Mouse (Mus musculus): ENCODE data around the gene Zbtb48. TPM values are rescaled to one million over a fixed set of nuclear protein-coding genes. Genes with fewer than 3 reads are reported as not detected.

Zbtb48 gene
- polyA plus RNA-seq, 1 experiment from 2014 or later: 13.7 TPM

GRCm38 (mm10) chr4:152008622-152009075 lies 18.8 kb downstream of the Zbtb48 start, which contains the start of gene Klhl21:
TSS of gene Klhl21 (plus strand) at chr4:152008803.
- DNase-seq (ENCODE audit: low spot score): peak; percentile 98
- Histone ChIP-seq H3K27me3 (replicated peaks; ENCODE audit: insufficient read depth, low read length) (no peaks in the 10 kb centered on the region), H3K9me3 (ENCODE audit: low read length) (no peaks in the 10 kb centered on the region), H3K4me1 (ENCODE audit: insufficient read depth, low read depth, low read length) (peaks cover 18% of the 10 kb centered on the region), H3K27ac (ENCODE audit: low read length) (peak within 1 kb of the TSS; percentile 97), H3K4me3 (ENCODE audit: low read depth, low read length) (peak within 1 kb of the TSS; percentile 74), H3K36me3 (ENCODE audit: insufficient read depth, low read length) (peaks cover 7% of the 10 kb centered on the region; the same call in 1 of the 2 replicates), H3K4me2 (replicated peaks; ENCODE audit: low read depth, low read length) (peak within 1 kb of the TSS; percentile 100), H3K9ac (replicated peaks; ENCODE audit: low read depth) (peak within 1 kb of the TSS; percentile 73)
- peak; percentile 90 for ATAC-seq
- 0% methylated on average over 45 of the region's 45 CpGs for WGBS
- TF ChIP-seq EP300 (IDR thresholded peaks at IDR 0.05): peak; percentile 72
- no peak for TF ChIP-seq CTCF (IDR thresholded peaks at IDR 0.05)

- Histone ChIP-seq H3K36me3 (ENCODE audit: insufficient read depth, low read length) (peaks cover 7% of the 10 kb centered on the region; the same call in 1 of the 2 replicates), H3K9me3 (ENCODE audit: low read length) (no peaks in the 10 kb centered on the region), H3K4me1 (ENCODE audit: insufficient read depth, low read depth, low read length) (peaks cover 18% of the 10 kb centered on the region), H3K27ac (ENCODE audit: low read length) (peak overlapping the region; percentile 97), H3K4me2 (replicated peaks; ENCODE audit: low read depth, low read length) (peak overlapping the region; percentile 100), H3K9ac (replicated peaks; ENCODE audit: low read depth) (peak overlapping the region; percentile 73), H3K4me3 (ENCODE audit: low read depth, low read length) (peak overlapping the region; percentile 74), H3K27me3 (replicated peaks; ENCODE audit: insufficient read depth, low read length) (no peaks in the 10 kb centered on the region)
- under 1% methylated on average over 14 of the region's 14 CpGs for WGBS
- DNase-seq (ENCODE audit: low spot score): peak; percentile 58
- peak; percentile 16; the same call in 1 of the 2 replicates for ATAC-seq
- no peak for TF ChIP-seq EP300 (IDR thresholded peaks at IDR 0.05)
- TF ChIP-seq CTCF (IDR thresholded peaks at IDR 0.05): no peak
Measured at GRCm38 (mm10) chr4:152008148-152008500, 19.3 kb downstream of the Zbtb48 start.

GRCm38 (mm10) chr4:152007481-152008147 lies 19.9 kb downstream of the Zbtb48 start:
- H3K27me3 ChIP-seq (replicated peaks; ENCODE audit: insufficient read depth, low read length): no peaks in the 10 kb centered on the region
- peak overlapping the region; percentile 97 for H3K27ac ChIP-seq (ENCODE audit: low read length)
- H3K4me1 ChIP-seq (ENCODE audit: insufficient read depth, low read depth, low read length): peaks cover 18% of the 10 kb centered on the region
- DNase-seq (ENCODE audit: low spot score): peak; percentile 83
- WGBS: 8% methylated on average over 8 of the region's 8 CpGs
- TF ChIP-seq EP300 (IDR thresholded peaks at IDR 0.05) (no peak), CTCF (IDR thresholded peaks at IDR 0.05) (no peak)
- peak; percentile 20 for ATAC-seq
- H3K4me2 ChIP-seq (replicated peaks; ENCODE audit: low read depth, low read length): peak overlapping the region; percentile 100
- peak overlapping the region; percentile 74 for H3K4me3 ChIP-seq (ENCODE audit: low read depth, low read length)
- peaks cover 2% of the 10 kb centered on the region; the same call in 1 of the 2 replicates for H3K36me3 ChIP-seq (ENCODE audit: insufficient read depth, low read length)
- H3K9me3 ChIP-seq (ENCODE audit: low read length): no peaks in the 10 kb centered on the region
- H3K9ac ChIP-seq (replicated peaks; ENCODE audit: low read depth): peak overlapping the region; percentile 73; the same call in 1 of the 2 replicates

- DNase-seq (ENCODE audit: low spot score): no peak
- no peak for ATAC-seq
- no peaks in the 10 kb centered on the region for H3K9me3 ChIP-seq (ENCODE audit: low read length)
- peak overlapping the region; percentile 97 for H3K27ac ChIP-seq (ENCODE audit: low read length)
- no peak overlapping the region for H3K4me2 ChIP-seq (replicated peaks; ENCODE audit: low read depth, low read length)
- H3K27me3 ChIP-seq (replicated peaks; ENCODE audit: insufficient read depth, low read length): no peaks in the 10 kb centered on the region
- 44% methylated on average over 3 of the region's 3 CpGs for WGBS
- no peaks in the 10 kb centered on the region for H3K36me3 ChIP-seq (ENCODE audit: insufficient read depth, low read length)
- no peak overlapping the region for H3K4me3 ChIP-seq (ENCODE audit: low read depth, low read length)
- no peak for TF ChIP-seq EP300 (IDR thresholded peaks at IDR 0.05)
- TF ChIP-seq CTCF (IDR thresholded peaks at IDR 0.05): no peak
- peaks cover 18% of the 10 kb centered on the region for H3K4me1 ChIP-seq (ENCODE audit: insufficient read depth, low read depth, low read length)
- no peak overlapping the region for H3K9ac ChIP-seq (replicated peaks; ENCODE audit: low read depth)
Measured at GRCm38 (mm10) chr4:152006812-152007211, 20.7 kb downstream of the Zbtb48 start.

- Histone ChIP-seq H3K9me3 (ENCODE audit: low read length) (no peaks in the 10 kb centered on the region), H3K27ac (ENCODE audit: low read length) (no peak overlapping the region), H3K4me2 (replicated peaks; ENCODE audit: low read depth, low read length) (no peak overlapping the region), H3K4me3 (ENCODE audit: low read depth, low read length) (no peak overlapping the region), H3K36me3 (ENCODE audit: insufficient read depth, low read length) (no peaks in the 10 kb centered on the region), H3K9ac (replicated peaks; ENCODE audit: low read depth) (no peak overlapping the region), H3K27me3 (replicated peaks; ENCODE audit: insufficient read depth, low read length) (no peaks in the 10 kb centered on the region), H3K4me1 (ENCODE audit: insufficient read depth, low read depth, low read length) (peaks cover 18% of the 10 kb centered on the region)
- TF ChIP-seq CTCF (IDR thresholded peaks at IDR 0.05) (peak; percentile 53), EP300 (IDR thresholded peaks at IDR 0.05) (no peak)
- 77% methylated on average over 6 of the region's 6 CpGs for whole genome bisulfite sequencing
- ATAC-seq: no peak
- no peak for DNase-seq (ENCODE audit: low spot score)
Measured at GRCm38 (mm10) chr4:152006137-152006536, 21.3 kb downstream of the Zbtb48 start.

- no peak overlapping the region for H3K9ac ChIP-seq (replicated peaks; ENCODE audit: low read depth)
- peak; percentile 60 for ATAC-seq
- no peak; the same call in 1 of the 2 replicates for TF ChIP-seq EP300 (IDR thresholded peaks at IDR 0.05)
- TF ChIP-seq CTCF (IDR thresholded peaks at IDR 0.05): no peak
- no peaks in the 10 kb centered on the region for H3K9me3 ChIP-seq (ENCODE audit: low read length)
- H3K27me3 ChIP-seq (replicated peaks; ENCODE audit: insufficient read depth, low read length): no peaks in the 10 kb centered on the region
- peaks cover 9% of the 10 kb centered on the region; the same call in 1 of the 2 replicates for H3K4me1 ChIP-seq (ENCODE audit: insufficient read depth, low read depth, low read length)
- no peak overlapping the region for H3K4me2 ChIP-seq (replicated peaks; ENCODE audit: low read depth, low read length)
- H3K36me3 ChIP-seq (ENCODE audit: insufficient read depth, low read length): no peaks in the 10 kb centered on the region
- H3K27ac ChIP-seq (ENCODE audit: low read length): peak overlapping the region; percentile 54
- H3K4me3 ChIP-seq (ENCODE audit: low read depth, low read length): no peak overlapping the region
- 67% methylated on average over 3 of the region's 3 CpGs for WGBS
- DNase-seq (ENCODE audit: low spot score): peak; percentile 70
Measured at GRCm38 (mm10) chr4:152002063-152002462, 25.4 kb downstream of the Zbtb48 start.

Measured in lung, postnatal 0 days (tissue).